Mouse (Mus musculus) kidney, embryonic 15.5 days (tissue): ENCODE data around the gene Tnpo2. TPM values are rescaled to one million over a fixed set of nuclear protein-coding genes. Genes with fewer than 3 reads are reported as not detected.

Experiments used
- ATAC-seq: fragments of 200-750 bp; cut with Nextera tagmentation; replicated peaks from 2 replicates; pipeline ENCODE4 v1.8.0; 2017; ENCODE audit warnings: moderate TSS enrichment; ENCODE audit not compliant: low FRiP score
- H3K27ac ChIP-seq: fragments of 300-500 bp; sonication (generic); 2 replicates; pipeline ENCODE4 v1.5.1; 2015; ENCODE audit warnings: mild to moderate bottlenecking, inconsistent platforms
- H3K27me3 ChIP-seq: fragments of 300-500 bp; sonication (generic); 2 replicates; pipeline ENCODE4 v1.6.1; 2015; ENCODE audit warnings: inconsistent platforms
- H3K36me3 ChIP-seq: fragments of 300-500 bp; sonication (generic); 2 replicates; pipeline ENCODE4 v1.6.1; 2015; ENCODE audit warnings: inconsistent platforms
- H3K4me1 ChIP-seq: fragments of 300-500 bp; sonication (generic); 2 replicates; pipeline ENCODE4 v1.6.1; 2015; ENCODE audit warnings: inconsistent platforms
- H3K4me2 ChIP-seq: fragments of 300-500 bp; sonication (generic); 2 replicates; pipeline ENCODE4 v1.6.1; 2015; ENCODE audit warnings: moderate library complexity, mild to moderate bottlenecking, inconsistent platforms
- H3K4me3 ChIP-seq: fragments of 300-500 bp; sonication (generic); replicated peaks from 2 replicates; pipeline ENCODE4 v1.5.1; 2015; ENCODE audit warnings: mild to moderate bottlenecking, inconsistent platforms
- H3K9ac ChIP-seq: fragments of 300-500 bp; sonication (generic); 2 replicates; pipeline ENCODE4 v1.6.1; 2015; ENCODE audit warnings: mild to moderate bottlenecking, inconsistent platforms
- H3K9me3 ChIP-seq: fragments of 300-500 bp; sonication (generic); replicated peaks from 2 replicates; pipeline ENCODE4 v1.6.1; 2016; ENCODE audit warnings: inconsistent platforms
- WGBS: fragments of 180-500 bp; shearing (Covaris S2); methylation state at CpG from one replicate; pipeline ENCODE4 v1.1.7; 2015; ENCODE audit warnings: mixed read lengths; 5-methylcytosine and 5-hydroxymethylcytosine counted together
- polyA plus RNA-seq: library from polyadenylated mRNA; unstranded; fragments of >200 nt; fragmentation: Nextera tagmentation; extraction: Ambion mirVana; gene quantifications from 2 replicates; pipeline ENCODE4 v1.2.1, GENCODE M21; 2015

Tnpo2 gene
- polyA plus RNA-seq, 1 experiment from 2014 or later = 30.0 TPM

GRCm38 (mm10) chr8:85029271-85029670 is 7.4 kb upstream of the Tnpo2 start:
- Histone ChIP-seq H3K4me2 (peak overlapping the region; percentile 85), H3K36me3 (peaks cover 49% of the 10 kb centered on the region), H3K27me3 (no peaks in the 10 kb centered on the region), H3K9ac (peak overlapping the region; percentile 99; the same call in 1 of the 2 replicates), H3K4me1 (peaks cover 37% of the 10 kb centered on the region), H3K9me3 (no peaks in the 10 kb centered on the region), H3K4me3 (peak overlapping the region; percentile 99; the same call in 1 of the 2 replicates), H3K27ac (no peak overlapping the region)
- ATAC-seq = no peak
- WGBS = 90% methylated on average over 14 of the region's 14 CpGs

DNA sequence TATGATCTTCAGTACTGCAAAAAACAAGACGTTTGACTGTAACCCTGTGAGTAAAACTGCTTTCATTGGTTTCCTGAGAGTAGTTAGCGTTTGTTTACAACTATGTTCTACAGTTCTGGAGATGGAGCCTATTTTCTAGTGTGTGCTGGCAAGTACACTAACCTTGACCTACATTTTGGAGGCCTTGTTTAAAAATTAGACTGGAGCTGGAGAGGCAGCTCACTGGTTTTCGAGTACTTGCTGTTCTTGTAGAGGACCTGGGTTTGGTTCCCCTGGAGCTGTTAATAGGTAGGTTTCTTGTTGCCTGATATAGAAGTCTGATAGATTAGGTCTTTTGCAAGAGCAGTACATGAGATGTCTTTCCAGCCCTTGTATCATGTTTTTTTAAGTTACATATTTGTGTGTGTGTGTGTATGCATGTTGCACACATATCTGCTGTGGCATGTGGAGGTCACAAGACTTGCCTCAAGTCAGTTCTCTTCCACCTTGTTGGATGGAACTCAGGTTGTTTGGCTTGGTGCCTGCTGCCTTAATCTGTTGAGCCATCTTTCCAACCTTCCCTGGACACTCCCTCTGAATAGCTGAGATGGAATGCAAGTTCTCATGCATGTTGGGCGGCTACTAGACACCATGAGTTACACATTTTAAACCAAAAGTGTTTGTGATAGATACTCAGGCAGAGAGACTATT is 3.9 kb upstream of the Tnpo2 start:
- WGBS = 87% methylated on average over 4 of the region's 4 CpGs
- H3K9me3 ChIP-seq = no peaks in the 10 kb centered on the region
- no peak overlapping the region for H3K4me3 ChIP-seq
- H3K4me1 ChIP-seq = peaks cover 31% of the 10 kb centered on the region
- H3K27me3 ChIP-seq = no peaks in the 10 kb centered on the region
- no peak overlapping the region for H3K9ac ChIP-seq
- H3K27ac ChIP-seq = 0 out of 2 replicates have a peak overlapping the region, but pooled peaks have one; percentile 32
- no peak overlapping the region for H3K4me2 ChIP-seq
- no peak for ATAC-seq
- peaks cover 49% of the 10 kb centered on the region for H3K36me3 ChIP-seq

- Histone ChIP-seq H3K27ac (no peak overlapping the region), H3K27me3 (no peaks in the 10 kb centered on the region), H3K4me2 (no peak overlapping the region), H3K4me1 (peaks cover 28% of the 10 kb centered on the region), H3K9ac (no peak overlapping the region), H3K4me3 (no peak overlapping the region), H3K9me3 (no peaks in the 10 kb centered on the region), H3K36me3 (peaks cover 49% of the 10 kb centered on the region)
- WGBS = 52% methylated on average over 1 of the region's 1 CpGs
- no peak for ATAC-seq
Measured at GRCm38 (mm10) chr8:85033867-85034266, 2.8 kb upstream of the Tnpo2 start.

DNA sequence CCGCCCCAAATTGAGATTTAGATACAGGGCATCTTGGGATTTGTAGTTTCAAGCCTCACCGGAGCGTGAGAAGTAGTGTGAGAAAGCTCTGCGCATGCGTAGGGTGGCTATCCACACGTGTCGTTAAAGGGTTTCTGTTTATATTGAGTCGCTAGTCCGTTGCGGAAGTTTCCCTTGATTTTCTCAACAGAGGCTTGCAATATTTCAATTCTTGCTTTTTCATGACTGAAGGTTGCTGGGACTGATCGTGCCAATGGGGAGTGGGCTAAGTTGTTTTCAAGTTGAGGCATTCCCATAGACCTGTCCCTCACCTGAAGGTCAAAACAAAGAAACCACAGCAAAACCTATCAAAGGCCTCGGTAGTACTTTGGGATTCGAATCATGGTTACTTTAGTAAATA is 2.0 kb upstream of the Tnpo2 start:
- Histone ChIP-seq H3K27me3 (no peaks in the 10 kb centered on the region), H3K4me3 (peak overlapping the region; percentile 83), H3K27ac (peak overlapping the region; percentile 100), H3K4me1 (peaks cover 29% of the 10 kb centered on the region), H3K9me3 (no peaks in the 10 kb centered on the region), H3K4me2 (peak overlapping the region; percentile 83), H3K36me3 (peaks cover 41% of the 10 kb centered on the region), H3K9ac (peak overlapping the region; percentile 70)
- WGBS = under 1% methylated on average over 13 of the region's 13 CpGs
- ATAC-seq = no peak

GRCm38 (mm10) chr8:85035165-85035727 is 1.5 kb upstream of the Tnpo2 start:
- Histone ChIP-seq H3K4me2 (peak overlapping the region; percentile 83), H3K36me3 (peaks cover 41% of the 10 kb centered on the region), H3K4me1 (peaks cover 29% of the 10 kb centered on the region), H3K4me3 (peak overlapping the region; percentile 83), H3K9me3 (no peaks in the 10 kb centered on the region), H3K9ac (peak overlapping the region; percentile 70), H3K27me3 (no peaks in the 10 kb centered on the region), H3K27ac (peak overlapping the region; percentile 100)
- 5% methylated on average over 12 of the region's 12 CpGs for WGBS
- ATAC-seq = no peak

GRCm38 (mm10) chr8:85035728-85036310 is 896 bp upstream of the Tnpo2 start:
- WGBS = under 1% methylated on average over 15 of the region's 15 CpGs
- no peaks in the 10 kb centered on the region for H3K27me3 ChIP-seq
- peak overlapping the region; percentile 70 for H3K9ac ChIP-seq
- H3K4me2 ChIP-seq = peak overlapping the region; percentile 83
- peak overlapping the region; percentile 83 for H3K4me3 ChIP-seq
- ATAC-seq = peak; percentile 3
- peak overlapping the region; percentile 100 for H3K27ac ChIP-seq
- no peaks in the 10 kb centered on the region for H3K9me3 ChIP-seq
- peaks cover 41% of the 10 kb centered on the region for H3K36me3 ChIP-seq
- peaks cover 29% of the 10 kb centered on the region for H3K4me1 ChIP-seq

DNA sequence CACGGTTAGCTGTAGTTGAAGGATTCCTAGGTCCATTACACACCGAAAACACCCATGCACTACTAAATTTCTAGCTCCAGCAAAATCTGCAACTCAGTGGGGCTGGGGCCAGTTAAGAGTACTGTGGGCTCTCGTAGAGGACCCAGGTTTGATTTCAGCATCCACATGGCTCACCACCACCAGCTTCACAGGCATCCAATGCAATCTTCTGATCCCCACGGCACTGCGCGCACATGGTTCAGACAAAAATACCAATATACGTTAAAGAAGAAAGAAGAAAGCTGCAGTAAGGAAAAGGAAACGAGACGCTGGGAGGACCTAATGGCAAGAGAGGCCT is 366 bp upstream of the Tnpo2 start:
- peak; percentile 40 for ATAC-seq
- peak overlapping the region; percentile 83 for H3K4me2 ChIP-seq
- under 1% methylated on average over 9 of the region's 9 CpGs for WGBS

GRCm38 (mm10) chr8:85037366-85037680 is 608 bp downstream of the Tnpo2 start:
- H3K9me3 ChIP-seq = no peaks in the 10 kb centered on the region
- ATAC-seq = peak; percentile 63
- no peaks in the 10 kb centered on the region for H3K27me3 ChIP-seq
- H3K9ac ChIP-seq = peak overlapping the region; percentile 96
- peaks cover 42% of the 10 kb centered on the region for H3K36me3 ChIP-seq
- peak overlapping the region; percentile 83 for H3K4me2 ChIP-seq
- peak overlapping the region; percentile 83 for H3K4me3 ChIP-seq
- WGBS = 0% methylated on average over 14 of the region's 14 CpGs
- peak overlapping the region; percentile 100 for H3K27ac ChIP-seq
- peaks cover 29% of the 10 kb centered on the region for H3K4me1 ChIP-seq

More for the DNA sequence above, 366 bp upstream of the Tnpo2 start:
- H3K9me3 ChIP-seq = no peaks in the 10 kb centered on the region
- peak overlapping the region; percentile 100 for H3K27ac ChIP-seq
- peak overlapping the region; percentile 70 for H3K9ac ChIP-seq
- peaks cover 29% of the 10 kb centered on the region for H3K4me1 ChIP-seq
- H3K4me3 ChIP-seq = peak overlapping the region; percentile 83
- H3K27me3 ChIP-seq = no peaks in the 10 kb centered on the region
- peaks cover 42% of the 10 kb centered on the region for H3K36me3 ChIP-seq

DNA sequence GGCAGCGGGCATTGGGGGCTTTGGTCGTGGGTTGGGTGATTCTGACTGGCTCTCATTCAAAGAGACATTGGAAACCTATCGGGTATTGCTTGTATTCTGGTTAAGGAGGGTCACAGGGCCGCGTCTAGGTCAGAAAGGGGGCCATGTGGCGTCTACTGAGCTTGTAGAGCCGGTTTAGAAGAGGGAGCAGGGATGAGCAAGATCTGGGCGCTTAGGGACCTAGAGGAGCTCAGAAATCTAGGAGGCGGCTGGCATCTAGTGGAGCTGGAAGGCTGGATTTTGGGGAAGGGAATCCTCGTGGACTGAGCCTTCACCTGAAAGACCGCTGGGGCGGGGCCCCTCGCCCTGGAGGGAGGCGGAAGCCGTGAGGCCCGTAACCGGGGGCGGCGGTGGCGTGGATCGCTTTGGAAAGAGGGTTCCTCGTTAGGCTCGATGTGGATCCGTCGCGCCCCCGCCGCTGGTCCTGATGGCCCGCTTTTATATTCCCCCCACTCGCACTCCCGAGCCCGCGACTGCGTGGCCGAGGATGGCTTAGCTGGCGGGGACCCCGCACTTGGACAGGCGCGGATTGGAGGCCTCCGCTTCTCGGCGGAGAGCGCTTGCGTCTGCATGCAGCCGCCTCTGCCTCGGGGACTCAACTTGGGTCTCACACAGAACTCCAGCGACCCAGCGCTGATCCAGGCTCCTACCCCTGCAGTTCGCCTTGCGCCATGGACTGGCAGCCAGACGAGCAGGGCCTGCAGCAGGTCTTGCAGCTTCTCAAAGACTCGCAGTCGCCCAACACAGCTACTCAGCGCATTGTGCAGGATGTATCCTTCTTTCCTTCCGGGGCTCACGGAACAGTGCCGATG is 1.2 kb downstream of the Tnpo2 start:
- under 1% methylated on average over 57 of the region's 57 CpGs for WGBS
- H3K4me3 ChIP-seq = peak overlapping the region; percentile 83
- peaks cover 29% of the 10 kb centered on the region for H3K4me1 ChIP-seq
- H3K27ac ChIP-seq = peak overlapping the region; percentile 100
- H3K27me3 ChIP-seq = no peaks in the 10 kb centered on the region
- peak overlapping the region; percentile 83 for H3K4me2 ChIP-seq
- peak; percentile 12 for ATAC-seq
- H3K36me3 ChIP-seq = peaks cover 42% of the 10 kb centered on the region
- no peaks in the 10 kb centered on the region for H3K9me3 ChIP-seq
- peak overlapping the region; percentile 96 for H3K9ac ChIP-seq

DNA sequence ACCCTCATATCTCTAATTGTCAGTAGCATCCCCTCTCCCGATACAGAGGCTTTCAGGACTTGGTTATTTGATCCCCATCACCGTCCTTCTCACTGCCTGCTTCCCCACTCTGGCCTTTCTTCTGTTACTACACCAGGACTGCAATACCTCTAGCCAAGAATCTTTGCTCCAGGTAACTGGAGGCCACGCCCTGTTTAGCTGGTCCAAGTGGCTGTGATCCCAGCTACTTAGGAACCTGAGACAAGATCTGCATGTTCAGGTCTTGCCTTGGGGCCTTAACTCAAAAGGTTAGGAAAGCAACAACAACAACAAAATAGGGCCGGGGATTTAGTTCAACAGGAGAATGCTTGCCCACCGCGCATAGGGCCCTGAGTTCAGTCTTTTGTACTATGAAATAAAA is 6.9 kb downstream of the Tnpo2 start:
- no peak overlapping the region for H3K27ac ChIP-seq
- H3K9ac ChIP-seq = no peak overlapping the region
- no peaks in the 10 kb centered on the region for H3K9me3 ChIP-seq
- H3K4me1 ChIP-seq = peaks cover 8% of the 10 kb centered on the region
- 86% methylated on average over 6 of the region's 6 CpGs for WGBS
- H3K4me2 ChIP-seq = no peak overlapping the region
- no peak for ATAC-seq
- no peaks in the 10 kb centered on the region for H3K27me3 ChIP-seq
- peaks cover 89% of the 10 kb centered on the region for H3K36me3 ChIP-seq
- H3K4me3 ChIP-seq = no peak overlapping the region

- no peak for ATAC-seq
- H3K27ac ChIP-seq = no peak overlapping the region
- H3K4me3 ChIP-seq = no peak overlapping the region
- no peaks in the 10 kb centered on the region for H3K27me3 ChIP-seq
- 78% methylated on average over 7 of the region's 7 CpGs for WGBS
- H3K9me3 ChIP-seq = no peaks in the 10 kb centered on the region
- peaks cover 60% of the 10 kb centered on the region for H3K36me3 ChIP-seq
- H3K9ac ChIP-seq = no peak overlapping the region
- peaks cover 17% of the 10 kb centered on the region for H3K4me1 ChIP-seq
- H3K4me2 ChIP-seq = no peak overlapping the region
Measured at GRCm38 (mm10) chr8:85057367-85057766, 20.7 kb downstream of the Tnpo2 start.
